Mouse (Mus musculus) kidney, postnatal 10 days (tissue): Measurements from ENCODE around the gene Gm21188.
A peak's percentile ranks its signal among the peaks of the same experiment; 100 is the strongest.
"Not testable (repeated sequence)": the region's sequence is repeated elsewhere in the genome, so short reads cannot be mapped to it uniquely, and the experiment has no call there.

Source experiments
- DNase-seq: peaks from one replicate; pipeline ENCODE4 v3.0.0; 2021; ENCODE audit warnings: mixed read lengths

Gene Gm21188

DNA sequence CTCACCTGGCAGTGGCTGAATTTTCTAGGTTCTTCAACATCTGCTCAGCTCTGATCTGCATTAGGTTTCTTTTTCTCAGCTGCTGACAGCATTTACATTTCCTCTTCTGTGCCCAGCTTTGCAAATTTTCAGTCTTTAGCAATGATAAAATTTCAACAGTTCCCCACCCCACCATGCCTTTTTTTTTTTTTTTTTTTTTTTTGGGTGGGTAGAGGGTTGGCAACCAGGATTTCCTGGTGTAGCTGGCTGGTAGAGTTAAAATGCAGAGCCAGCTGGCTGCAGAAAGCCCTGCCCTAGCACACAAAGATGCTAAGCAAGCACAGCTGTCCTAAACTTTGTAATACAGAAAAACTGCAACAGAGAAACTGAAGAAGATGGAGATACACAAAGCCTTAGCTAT, at the start of gene Gm21188:
Gene Gm21188 (minus strand): TSS at position 110 of the 400 bp plus-strand sequence.
- not testable (repeated sequence) for DNase-seq

DNA sequence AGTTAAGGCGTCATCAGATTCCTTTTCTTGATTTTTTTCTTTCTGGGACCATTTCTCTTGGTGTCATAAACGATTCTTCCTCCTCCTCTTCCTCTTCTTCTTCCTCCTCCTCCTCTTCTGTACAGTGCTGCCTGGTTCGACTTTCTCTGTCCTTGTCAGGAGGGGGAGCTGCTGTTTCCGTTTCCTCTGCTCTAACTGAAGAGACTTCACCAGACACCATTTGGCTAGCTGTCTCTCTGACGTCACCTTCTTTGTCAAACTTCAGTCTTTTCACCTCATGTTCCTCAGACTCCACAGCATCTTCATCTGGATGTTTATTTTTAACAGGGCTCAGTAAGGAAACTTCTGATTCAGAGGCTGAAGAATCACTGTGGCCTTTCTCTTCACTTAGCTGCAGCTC, 47.3 kb upstream of the Gm21188 start:
- DNase-seq: not testable (repeated sequence)

DNA sequence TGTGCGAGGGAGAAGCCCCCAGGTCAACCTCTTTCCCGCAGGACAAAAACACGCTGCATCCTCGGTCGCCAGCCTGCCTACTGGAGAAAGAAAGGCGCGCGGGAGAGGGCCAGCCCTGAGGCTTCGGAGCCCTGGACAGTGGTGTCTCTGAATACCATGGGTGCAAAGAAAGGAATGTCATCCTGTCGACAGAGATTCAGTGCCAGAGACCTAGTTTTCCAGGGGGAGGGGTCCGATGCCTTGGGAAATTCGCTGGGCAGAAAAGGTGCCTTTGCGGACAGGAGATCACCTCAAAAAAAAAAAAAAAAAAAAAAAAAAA, 44.9 kb upstream of the Gm21188 start:
- not testable (repeated sequence) for DNase-seq

GRCm38 (mm10) chr13:120096241-120096937, 44.4 kb upstream of the Gm21188 start:
- peak; percentile 6 for DNase-seq

DNA sequence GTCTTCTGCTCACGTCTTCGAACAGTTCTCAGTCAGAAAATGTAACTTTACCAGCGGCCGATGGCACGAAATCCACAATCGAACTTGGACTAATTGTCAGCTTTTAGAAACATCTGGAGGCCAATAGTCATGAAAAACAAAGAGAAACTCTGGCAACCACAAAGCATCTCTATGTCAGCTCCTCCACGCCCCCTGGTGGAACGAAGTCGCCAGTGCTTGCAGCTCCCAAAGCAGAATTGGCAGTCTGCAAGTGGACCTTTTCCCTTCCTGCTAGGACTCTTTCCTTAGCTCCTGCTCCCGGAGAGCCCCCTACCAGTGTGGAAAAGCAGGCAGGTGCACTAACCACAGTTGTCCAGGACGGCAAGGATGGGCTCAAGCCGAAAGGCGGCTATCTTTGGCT, 41.0 kb upstream of the Gm21188 start:
- DNase-seq: not testable (repeated sequence)

- DNase-seq: not testable (repeated sequence)
These were observed 27.6 kb upstream of the Gm21188 start for GRCm38 (mm10) chr13:120079644-120080043.

DNA sequence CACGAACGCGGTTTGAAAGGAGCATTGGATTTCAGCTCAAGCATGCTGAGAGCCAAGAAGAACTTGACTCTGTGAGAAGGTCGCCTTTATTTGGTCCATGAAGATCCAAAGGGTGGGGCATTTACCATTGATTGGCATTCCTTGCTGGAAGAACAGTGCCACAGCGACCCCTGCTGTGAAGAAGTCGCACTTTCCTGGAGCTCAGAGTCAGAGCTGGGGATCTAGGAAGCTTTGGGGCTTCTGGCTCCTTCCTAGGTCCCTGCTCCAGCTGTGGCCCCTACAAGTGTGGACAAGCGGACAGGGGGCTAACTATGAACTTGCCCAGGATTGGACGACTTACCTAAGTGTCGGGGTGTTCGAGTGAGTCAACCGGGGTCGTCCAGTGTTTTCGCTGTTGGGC, 18.9 kb upstream of the Gm21188 start:
- not testable (repeated sequence) for DNase-seq

GRCm38 (mm10) chr13:120070012-120070598, 18.1 kb upstream of the Gm21188 start:
- DNase-seq: not testable (repeated sequence)

GRCm38 (mm10) chr13:120063439-120064089, 11.6 kb upstream of the Gm21188 start:
- not testable (repeated sequence) for DNase-seq

DNA sequence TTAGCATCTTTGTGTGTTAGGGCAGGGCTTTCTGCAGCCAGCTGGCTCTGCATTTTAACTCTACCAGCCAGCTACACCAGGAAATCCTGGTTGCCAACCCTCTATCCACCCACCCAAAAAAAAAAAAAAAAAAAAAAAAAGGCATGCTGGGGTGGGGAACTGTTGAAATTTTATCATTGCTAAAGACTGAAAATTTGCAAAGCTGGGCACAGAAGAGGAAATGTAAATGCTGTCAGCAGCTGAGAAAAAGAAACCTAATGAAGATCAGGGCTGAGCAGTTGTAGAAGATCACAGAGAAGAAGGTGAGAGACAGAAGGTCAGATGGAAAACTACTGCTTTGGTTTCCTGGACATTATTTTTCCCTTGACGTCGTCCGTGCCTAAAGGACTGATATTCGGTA, 10.9 kb upstream of the Gm21188 start:
- not testable (repeated sequence) for DNase-seq

GRCm38 (mm10) chr13:120048608-120049007, 3.4 kb downstream of the Gm21188 start:
- DNase-seq: not testable (repeated sequence)

DNA sequence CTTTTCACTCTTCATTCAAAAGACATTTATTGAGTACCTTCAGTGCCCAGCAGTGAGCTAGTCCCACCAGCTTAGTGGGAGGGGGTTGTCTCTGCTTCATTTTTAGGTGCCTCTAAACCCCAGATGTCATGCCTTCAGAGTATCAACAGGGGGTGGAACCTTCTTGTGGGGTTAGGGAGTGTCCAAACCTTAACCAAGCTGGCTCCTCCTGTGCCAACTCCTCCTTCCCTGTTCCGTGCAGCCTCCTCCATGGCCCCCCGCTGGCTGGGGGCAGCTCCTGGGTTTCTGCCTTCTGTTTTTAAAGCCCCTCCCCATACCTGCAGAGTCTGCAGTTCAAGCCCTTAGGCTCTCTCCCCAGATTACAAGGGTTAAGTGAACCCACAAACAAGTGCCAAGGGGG, 3.8 kb downstream of the Gm21188 start:
- DNase-seq: not testable (repeated sequence)

DNA sequence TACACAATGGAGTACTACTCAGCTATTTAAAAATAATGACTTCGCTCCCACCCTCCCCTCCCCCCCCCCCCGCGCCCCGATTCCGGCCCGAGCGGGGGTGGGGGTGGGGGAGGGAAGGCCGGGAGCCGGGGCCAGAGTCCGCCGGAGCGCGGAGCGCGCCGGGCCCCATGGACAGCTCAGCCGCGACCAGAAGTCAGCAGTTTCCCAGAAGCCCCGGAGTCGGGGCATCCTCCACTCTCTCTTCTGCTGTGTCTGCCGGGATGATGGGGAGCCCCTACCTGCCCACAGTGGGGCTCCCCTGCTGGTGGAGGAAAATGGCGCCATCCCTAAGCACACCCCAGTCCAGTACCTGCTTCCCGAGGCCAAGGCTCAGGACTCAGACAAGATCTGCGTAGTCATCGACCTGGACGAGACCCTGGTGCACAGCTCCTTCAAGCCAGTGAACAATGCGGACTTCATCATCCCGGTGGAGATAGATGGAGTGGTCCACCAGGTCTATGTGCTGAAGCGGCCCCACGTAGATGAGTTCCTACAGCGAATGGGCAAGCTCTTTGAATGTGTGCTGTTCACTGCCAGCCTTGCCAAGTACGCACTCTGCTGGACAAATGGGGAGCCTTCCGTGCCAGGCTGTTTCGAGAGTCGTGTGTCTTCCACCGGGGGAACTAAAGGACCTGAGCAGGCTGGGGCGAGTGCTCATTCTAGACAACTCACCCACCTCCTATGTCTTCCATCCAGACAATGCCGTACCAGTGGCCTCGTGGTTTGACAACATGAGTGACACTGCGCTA, 5.4 kb downstream of the Gm21188 start:
- not testable (repeated sequence) for DNase-seq

DNA sequence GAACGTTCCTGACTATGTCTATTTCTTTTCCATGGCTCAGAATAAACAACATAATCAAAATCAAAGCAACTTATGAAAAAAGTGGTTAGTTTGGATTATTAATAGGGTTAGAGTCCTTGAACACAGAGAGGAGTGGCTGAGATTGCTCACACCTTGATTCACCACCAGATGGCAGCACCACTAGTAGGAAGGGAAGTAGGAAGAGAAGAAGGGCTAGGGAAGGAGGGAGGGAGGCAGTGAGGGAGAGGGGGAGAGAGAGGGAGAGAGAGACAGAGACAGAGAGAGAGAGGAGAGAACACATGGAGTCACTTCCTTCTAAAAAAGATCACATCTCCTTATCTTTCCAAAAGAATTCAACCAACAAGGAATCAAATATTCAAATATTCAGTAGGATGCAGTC, 10.8 kb downstream of the Gm21188 start:
- DNase-seq: peak; percentile 62

- DNase-seq: not testable (repeated sequence)
These were observed 14.1 kb downstream of the Gm21188 start for GRCm38 (mm10) chr13:120037881-120038280.

DNA sequence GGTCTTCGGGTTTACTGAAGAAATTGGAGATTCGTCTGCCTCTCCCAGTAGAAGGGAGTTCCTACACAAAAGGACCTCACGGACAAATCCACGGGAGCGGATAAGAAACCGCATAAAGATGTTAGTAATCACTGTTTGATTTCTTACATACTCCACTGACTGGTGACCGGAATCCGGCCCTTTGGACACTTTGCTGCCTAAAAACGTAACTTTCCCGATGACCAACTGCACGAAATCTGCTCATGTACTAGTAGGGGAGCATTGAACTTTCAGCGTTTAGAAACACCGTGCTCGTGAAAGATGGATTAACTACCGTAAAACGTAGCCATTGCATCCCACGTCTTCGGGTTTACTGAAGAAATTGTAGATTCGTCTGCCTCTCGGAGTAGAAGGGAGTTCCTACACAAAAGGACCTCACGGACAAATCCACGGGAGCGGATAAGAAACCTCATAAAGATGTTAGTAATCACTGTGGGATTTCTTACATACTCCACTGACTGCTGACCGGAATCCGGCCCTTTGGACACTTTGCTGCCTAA, 15.3 kb downstream of the Gm21188 start:
- peak; percentile 5 for DNase-seq

DNA sequence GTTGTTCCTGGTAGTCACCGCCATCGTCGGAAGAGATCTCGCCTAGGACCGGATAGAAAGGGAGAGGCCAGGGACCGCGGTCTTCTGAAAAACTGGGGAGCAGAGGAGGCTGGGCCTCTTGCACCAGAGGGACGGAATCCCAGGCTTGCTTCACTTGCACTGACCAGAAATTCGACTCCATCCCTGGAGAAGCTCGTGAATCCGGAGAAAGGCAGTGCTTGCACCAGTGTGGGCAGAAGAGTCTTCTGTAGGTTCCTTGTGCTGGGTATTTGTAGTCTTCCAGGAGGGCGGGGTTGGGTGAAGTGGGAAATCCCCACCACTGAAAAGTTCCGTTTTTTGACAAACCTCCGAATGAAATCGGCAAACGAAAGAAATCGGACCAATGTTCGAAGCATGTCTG, 16.8 kb downstream of the Gm21188 start:
- DNase-seq: peak; percentile 5

- DNase-seq: not testable (repeated sequence)
These were observed 17.4 kb downstream of the Gm21188 start for GRCm38 (mm10) chr13:120034637-120035036.

- peak; percentile 30 for DNase-seq
These were observed 18.3 kb downstream of the Gm21188 start for GRCm38 (mm10) chr13:120033516-120034190.

GRCm38 (mm10) chr13:120031676-120032075, 20.3 kb downstream of the Gm21188 start:
- peak; percentile 6 for DNase-seq

DNA sequence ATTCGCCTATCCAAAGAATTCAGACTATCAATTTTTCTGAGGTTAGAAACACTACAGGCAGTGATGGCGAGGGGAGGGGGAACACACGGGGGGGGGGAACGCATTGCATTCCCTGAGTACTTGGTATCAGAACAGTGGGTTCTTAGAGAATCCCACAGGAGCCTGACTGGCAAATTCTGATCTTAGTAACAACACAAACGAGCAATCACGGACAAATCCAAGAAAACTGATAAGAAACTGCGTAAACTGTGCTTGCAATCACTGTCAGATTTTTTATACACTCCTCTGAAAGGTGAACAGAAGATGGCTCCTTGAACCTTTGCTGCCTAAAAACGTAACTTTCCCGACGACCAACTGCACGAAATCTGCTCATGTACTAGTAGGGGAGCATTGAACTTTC, 24.6 kb downstream of the Gm21188 start:
- not testable (repeated sequence) for DNase-seq

GRCm38 (mm10) chr13:120026911-120027310, 25.1 kb downstream of the Gm21188 start, which contains the start of gene Gm36079:
Gene Gm36079 (minus strand): TSS chr13:120027011.
- DNase-seq: not testable (repeated sequence)
